Mouse (Mus musculus) naive thymus-derived CD4-positive, alpha-beta T cell, adult 2 months (primary cell): ENCODE measurements at regions not wholly inside any gene's neighbourhood (a gene's known extent, or its start where the extent isn't known, plus 50 kb on each side); places are given as distances from the start of the nearest gene placed in this dataset.

ENCODE experiments used
- DNase-seq: peaks from one replicate; pipeline ENCODE4 v3.0.0-alpha.2; 2011; ENCODE audit warnings: low read depth

DNA sequence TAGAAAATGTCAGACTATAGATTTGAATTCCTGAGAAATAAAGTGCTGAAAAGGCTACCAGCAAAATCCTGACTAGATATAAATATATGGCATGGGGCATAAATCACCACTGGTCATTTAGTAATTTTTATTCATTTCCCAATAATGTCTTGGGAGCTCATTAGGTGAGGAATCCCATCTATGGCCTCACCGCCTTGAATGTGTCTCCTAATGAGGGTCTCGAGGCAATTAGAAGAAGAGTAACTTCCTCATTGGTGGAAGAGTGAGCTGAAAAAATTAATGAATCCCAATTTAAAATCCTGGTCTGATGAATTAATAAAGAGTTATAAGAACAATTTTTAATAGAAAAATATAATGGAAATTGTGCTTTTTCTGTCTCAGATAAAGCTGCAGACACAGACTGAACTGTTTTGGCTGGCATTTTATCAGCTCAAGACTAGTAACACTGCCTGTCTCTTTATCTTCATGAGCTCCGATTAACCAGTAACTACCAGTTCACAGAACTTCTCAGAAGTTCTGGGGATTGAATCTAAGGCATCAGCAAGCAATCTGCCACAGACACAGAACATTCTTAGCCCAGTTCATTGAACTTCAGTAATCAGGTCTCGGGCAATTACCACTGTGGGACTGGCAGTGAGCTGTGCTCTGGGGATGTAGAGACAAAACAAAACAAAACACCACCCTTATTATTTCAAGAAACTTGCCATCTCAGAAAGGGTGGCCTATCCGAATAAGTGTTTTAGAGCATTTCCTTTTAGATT is 170.7 kb downstream of the Plpp3 start:
- DNase-seq, result no peak

DNA sequence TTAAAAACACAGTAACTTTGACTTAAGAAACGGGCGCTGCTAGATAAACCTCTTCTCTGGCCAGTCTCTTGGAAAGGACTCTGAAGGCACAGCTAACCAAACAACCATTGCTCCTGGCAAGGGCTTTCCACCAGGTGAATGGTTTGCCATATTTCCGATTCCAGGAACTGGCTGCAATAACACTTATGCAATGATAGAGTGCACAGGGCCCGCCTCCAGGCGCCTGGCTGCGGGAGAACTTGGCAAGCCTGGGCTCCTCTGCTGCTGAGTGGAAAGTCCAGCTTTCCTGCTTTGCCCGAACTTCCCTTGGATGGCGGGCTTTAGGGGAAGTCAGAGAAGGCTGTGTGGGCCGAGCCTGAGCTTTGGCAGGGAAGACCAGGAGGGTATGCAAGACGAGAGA is 171.6 kb downstream of the Plpp3 start:
- DNase-seq, result no peak

DNA sequence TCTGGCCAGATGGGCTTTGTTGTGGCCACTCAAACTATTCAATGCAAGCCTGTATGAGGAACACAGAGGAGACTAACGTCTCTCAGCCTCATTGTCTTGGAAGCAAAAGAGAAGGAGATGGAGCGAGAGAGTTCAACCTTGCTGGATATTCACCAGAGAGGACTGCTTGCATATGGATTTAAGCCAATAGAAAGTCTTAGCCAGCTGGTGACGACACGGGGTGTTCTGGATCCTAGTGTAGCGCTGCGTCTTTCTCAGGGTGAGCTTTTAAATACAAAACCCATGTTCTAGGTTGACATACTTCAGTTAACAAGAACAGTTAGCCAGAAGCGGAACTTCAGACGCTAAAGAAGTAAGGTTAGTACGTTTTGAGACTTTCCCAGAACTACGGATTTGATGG is 174.9 kb downstream of the Plpp3 start:
- no peak for DNase-seq

- no peak for DNase-seq
These were observed 178.7 kb downstream of the Plpp3 start for GRCm38 (mm10) chr4:105335872-105336271.

DNA sequence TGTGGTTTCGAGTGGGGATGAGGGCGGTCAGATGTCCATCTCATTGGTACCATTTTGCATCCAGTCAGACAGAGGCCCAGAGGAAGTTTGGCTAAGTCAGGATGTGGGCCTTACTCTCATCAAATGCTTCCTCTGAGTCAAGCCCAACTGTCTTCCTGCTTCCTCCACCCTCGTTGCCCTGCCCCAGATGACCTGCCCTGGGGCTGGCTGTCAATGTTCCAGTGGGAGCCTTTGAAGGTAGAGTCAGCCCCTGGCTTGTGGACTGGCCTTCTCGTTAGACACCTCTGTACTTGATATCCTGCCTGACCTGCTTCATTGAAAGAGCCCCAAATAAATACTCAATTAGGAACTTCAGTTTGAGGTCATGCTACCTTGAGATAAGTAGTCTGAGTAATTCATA is 179.4 kb downstream of the Plpp3 start:
- no peak for DNase-seq

DNA sequence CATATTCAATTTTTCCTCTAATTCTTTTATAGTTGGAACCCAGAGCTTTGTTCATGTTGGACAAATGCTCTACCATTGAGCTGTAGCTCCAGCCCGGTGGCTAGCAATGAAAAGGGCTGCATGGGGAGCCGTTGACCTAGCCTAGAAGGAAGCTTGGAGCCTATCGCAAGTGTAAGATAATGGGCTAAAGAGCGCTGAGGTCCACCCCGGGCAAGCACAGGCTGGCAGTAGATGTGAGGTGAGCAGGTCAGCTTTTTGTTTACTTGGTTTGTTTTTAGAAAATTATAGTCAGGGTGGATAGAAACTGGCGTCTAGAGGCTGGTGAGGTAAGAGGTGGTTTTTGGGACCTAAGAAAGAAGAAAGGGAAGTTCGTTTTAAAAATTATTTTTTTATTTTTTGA is 181.0 kb downstream of the Plpp3 start:
- DNase-seq, result no peak

GRCm38 (mm10) chr4:105338861-105339260 is 181.7 kb downstream of the Plpp3 start:
- no peak for DNase-seq

- no peak for DNase-seq
These were observed 184.1 kb downstream of the Plpp3 start for GRCm38 (mm10) chr4:105341274-105341673.

DNA sequence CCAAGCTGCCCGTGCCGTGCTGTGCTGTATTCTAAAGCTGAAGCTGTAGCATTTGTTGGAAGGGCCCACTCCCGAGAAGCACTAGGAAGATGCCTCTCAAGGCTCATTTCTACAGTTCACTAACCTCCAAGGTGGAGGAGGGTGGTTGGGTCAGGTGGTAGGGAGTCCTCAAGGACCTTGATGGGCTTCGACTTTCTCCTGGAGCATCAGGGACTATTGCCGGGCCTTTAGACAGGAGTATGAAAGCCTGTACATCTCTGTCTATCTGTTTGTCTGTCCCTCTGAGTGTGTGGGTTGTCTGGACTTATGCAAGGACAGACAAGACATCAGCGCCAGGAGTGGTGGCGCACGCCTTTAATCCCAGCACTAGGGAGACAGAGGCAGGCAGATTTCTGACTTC is 189.7 kb downstream of the Plpp3 start:
- no peak for DNase-seq

- DNase-seq, result no peak
These were observed 190.8 kb downstream of the Plpp3 start for GRCm38 (mm10) chr4:105347911-105348310.

- no peak for DNase-seq
These were observed 192.4 kb downstream of the Plpp3 start for GRCm38 (mm10) chr4:105349316-105350207.

- no peak for DNase-seq
These were observed 195.2 kb downstream of the Plpp3 start for GRCm38 (mm10) chr4:105352342-105352741.

DNA sequence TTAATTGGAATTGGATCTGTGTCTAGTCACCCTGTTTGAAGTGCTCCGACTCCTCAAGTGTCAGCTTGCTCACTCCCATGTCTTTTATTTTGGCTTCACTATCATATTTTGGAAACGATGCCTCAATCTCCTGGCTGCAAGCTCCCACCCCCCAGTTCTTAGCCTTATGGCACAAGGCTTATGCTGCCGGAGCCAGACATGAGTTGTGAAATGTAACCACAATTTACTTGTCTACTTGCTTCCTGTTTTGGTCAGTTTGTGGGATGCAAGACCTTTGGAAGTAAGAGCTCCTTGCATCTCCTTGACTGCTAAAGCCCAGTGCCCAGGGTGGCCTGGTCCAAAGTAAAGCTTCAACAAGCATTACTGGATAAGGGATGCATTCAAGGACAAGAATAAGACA is 195.8 kb downstream of the Plpp3 start:
- no peak for DNase-seq

GRCm38 (mm10) chr4:105354097-105354496 is 196.9 kb downstream of the Plpp3 start:
- no peak for DNase-seq

GRCm38 (mm10) chr4:105356616-105357015 is 199.5 kb downstream of the Plpp3 start:
- DNase-seq, result no peak

DNA sequence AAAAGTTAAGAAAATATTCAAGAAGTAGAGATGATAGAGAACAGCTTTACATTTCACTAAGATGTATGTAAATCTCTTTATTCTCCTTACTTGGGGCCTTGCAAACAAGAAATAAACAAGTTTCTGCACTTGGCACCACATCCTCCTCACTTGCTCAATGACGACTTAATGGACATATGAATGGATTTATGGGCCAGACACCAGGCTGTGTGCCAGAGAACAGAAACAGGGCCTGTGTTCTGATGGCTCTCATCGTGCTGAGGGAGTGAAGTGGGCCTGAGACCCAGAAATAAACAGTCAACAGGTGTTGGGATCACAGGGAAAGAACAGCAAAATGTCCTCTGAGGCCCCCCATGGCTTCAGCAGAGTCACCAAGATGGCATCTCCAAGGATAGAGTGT is 201.6 kb downstream of the Plpp3 start:
- no peak for DNase-seq

DNA sequence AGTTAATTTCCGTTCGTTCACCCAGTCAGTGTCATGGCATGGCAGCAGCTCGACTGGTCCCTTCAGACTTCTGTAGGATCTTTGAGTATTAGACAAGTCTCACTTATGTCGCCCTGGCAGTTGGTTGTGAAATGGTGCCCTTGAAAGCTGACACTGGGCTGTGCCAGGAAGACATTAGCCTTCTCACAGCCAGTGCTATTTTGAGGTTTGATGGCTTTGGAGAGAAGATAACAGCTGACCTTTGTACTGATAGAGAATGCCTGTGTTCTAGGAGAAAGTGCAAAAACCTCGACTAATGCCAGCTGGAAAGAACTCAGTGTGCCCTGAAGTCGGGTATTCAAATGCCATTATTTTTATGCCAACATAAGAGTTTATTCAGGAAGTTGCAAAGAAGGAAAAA is 207.3 kb downstream of the Plpp3 start:
- DNase-seq, result no peak

DNA sequence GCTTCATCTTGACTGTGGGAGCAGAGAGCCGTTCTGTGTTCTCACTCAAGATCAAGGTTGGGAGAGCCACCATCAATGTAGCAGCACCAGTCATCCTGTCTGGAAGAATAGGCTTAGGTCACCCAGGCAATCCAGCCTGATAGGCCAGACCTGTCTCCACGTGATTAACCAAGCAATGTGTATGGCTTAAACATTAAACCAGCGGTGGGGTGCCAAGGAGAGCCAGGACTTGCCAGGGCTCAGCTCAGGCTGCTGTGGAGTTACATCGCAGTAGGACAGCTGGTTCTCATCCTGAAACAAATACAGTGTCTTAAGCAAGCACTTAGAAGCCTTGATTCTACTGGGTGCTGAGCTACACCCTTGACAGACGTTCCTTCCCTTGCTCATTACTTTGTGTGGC is 207.9 kb downstream of the Plpp3 start:
- DNase-seq, result no peak

DNA sequence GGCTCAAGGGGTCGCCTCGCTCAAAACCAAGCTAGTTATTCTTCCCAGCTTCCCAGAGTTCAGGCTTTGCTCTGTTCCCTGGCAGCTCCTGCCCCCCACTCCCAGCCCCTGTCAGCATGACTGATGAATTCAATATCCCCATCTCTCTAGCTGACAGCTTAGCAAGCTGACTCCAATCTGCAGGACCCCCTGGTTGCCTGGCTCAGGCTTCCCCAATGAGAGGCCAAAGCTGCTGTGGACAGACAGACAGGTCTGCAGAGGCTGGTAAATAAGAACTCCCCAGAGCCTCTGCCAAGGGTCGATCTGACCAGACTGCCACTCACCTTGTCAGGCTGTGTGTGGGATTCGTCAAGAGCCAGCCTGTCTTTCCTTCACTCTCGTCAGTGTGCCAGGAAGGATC is 219.4 kb downstream of the Plpp3 start:
- DNase-seq, result no peak

DNA sequence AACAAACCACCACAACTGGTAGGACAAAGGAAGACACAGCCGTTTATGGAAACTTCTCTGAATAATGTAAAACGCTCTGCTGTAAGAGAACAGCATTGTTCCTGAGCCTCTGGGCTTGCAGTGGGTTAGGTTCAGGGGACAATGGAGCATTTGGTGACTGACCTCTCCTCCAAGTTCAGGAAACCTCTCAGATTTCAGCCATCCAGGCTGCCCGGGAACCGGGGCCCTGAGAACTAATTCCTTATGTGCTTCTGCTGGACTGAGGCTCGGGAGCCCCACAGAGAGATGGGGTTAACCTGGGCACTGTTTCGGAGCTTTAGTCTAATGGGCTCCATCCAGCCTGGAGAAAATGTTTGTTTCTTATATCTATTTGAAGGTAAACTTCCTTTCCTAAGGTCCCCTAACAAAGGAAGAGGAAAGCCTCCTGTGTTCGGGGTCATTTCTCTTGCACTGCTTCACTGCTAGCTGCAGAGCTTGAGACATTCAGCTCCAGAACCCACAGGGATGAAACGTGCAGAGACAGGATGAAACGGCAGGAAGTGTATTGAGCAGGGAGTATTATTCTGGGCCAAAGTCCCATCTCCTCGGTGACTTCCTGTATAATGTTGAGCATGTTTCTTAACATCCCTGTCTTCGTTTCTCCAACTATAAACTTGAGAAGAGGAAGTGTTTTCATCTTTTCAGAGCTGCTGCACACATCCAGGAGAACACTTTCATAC is 220.5 kb downstream of the Plpp3 start:
- DNase-seq, result no peak

- DNase-seq, result no peak
These were observed 227.7 kb downstream of the Plpp3 start for GRCm38 (mm10) chr4:105384826-105385225.

- DNase-seq, result no peak
These were observed 228.3 kb downstream of the Plpp3 start for GRCm38 (mm10) chr4:105385481-105385880.

DNA sequence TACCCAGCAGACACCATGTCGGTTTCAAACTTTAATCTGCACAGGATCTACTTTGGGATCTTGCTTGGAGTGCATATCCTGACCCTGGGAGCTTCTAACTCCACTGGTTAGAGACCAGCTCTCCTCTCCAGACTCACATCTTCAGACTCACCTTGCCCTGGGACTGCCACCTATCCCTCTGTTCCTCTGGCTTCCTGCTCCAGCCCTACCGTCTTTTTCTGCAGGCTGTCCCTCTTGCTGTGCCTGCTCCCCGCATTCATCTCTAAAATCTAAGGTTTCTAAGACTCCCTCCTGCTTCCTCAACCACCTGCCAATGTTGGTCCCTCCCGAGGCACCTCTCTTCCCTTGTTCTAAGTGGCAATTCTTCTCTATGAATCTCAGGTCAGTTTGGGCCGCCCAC is 233.2 kb downstream of the Plpp3 start:
- no peak for DNase-seq
